Mouse (Mus musculus): ENCODE measurements around the gene Egr2.

DNA sequence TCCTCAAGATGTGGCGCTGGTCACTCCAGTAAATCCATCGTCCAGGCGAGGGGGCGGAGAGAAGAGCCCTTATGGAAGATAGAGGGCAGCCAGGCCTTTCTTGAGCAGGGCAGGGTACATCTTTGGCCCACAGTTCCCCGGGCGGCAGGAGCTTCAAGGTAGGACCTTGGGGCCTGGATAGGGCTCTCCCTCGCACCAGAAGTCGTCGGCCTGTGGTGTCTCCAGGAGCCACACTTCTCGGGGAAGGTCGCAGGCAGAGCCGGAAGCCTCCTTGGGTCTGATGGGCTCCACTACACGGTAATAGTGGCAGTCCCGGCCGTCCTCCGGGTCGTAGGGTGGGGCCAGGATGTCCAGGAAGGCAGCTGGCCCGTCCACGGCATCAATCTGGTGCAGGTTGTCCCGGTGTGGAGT is 12.6 kb downstream of the Egr2 start:
- TF ChIP-seq POLR2A (IDR thresholded peaks at IDR 0.05; ENCODE audit: insufficient read length, low read depth) (peak; percentile 6), MYOG (IDR thresholded peaks at IDR 0.05; ENCODE audit: control insufficient read depth in 1 of 3, insufficient read depth in 1 of 3, insufficient read length in 2 of 3, low read depth in 2 of 3) (peak in 1 of 3 experiments; percentile 18)

Data from myocyte (in vitro differentiated cells).